ENCODE assay signal across 25 mouse cellular contexts in genomic region chr11:69938401-69938979, GRCm38 (mm10). TPM values are rescaled to one million over a fixed set of nuclear protein-coding genes. Genes with fewer than 3 reads are reported as not detected.
DNase-seq lines count a peak whose midpoint lies in the region; ATAC-seq lines count a peak whose summit lies in the region.
"Had no signal": no experiment of that assay in that cellular context is flagged by ENCODE, and none has a peak within 500 bp of the region (broad histone marks: within the 10 kb centered on the region; RNA-seq: fewer than 3 reads in every experiment).

No protein-coding gene starts in this region.

- H3K4me1 ChIP-seq in forebrain, embryonic 13.5 days = peaks cover 32% of the 10 kb centered on the region
- H3K4me1 ChIP-seq in forebrain, embryonic 14.5 days (ENCODE audit: control insufficient read depth, insufficient read depth, low read length) = peaks cover 5% of the 10 kb centered on the region; the same call in 1 of the 2 replicates
- peaks cover 54% of the 10 kb centered on the region for H3K4me1 ChIP-seq in kidney, embryonic 15.5 days

- peaks cover 7% of the 10 kb centered on the region; the same call in 1 of the 2 replicates for H3K36me3 ChIP-seq in forebrain, embryonic 13.5 days (ENCODE audit: poor library complexity, severe bottlenecking)
- H3K36me3 ChIP-seq in forebrain, embryonic 14.5 days (ENCODE audit: control insufficient read depth, insufficient read depth, low read length) = peaks cover 3% of the 10 kb centered on the region; the same call in 1 of the 2 replicates
- H3K36me3 ChIP-seq in kidney, embryonic 15.5 days = peaks cover 16% of the 10 kb centered on the region
- H3K36me3 ChIP-seq: hindbrain, embryonic 12.5 days; stomach, embryonic 15.5 days had no signal

- no peak overlapping the region for H3K27ac ChIP-seq in forebrain, embryonic 13.5 days
- H3K27ac ChIP-seq in forebrain, embryonic 14.5 days (ENCODE audit: low read depth, low read length) = no peak overlapping the region
- 0 out of 2 replicates have a peak overlapping the region, but pooled peaks have one; percentile 37 for H3K27ac ChIP-seq in kidney, embryonic 15.5 days
- H3K27ac ChIP-seq: hindbrain, embryonic 12.5 days; stomach, embryonic 15.5 days had no signal

- 21% methylated on average over 9 of the region's 9 CpGs for WGBS in forebrain, embryonic 13.5 days
- WGBS in forebrain, embryonic 14.5 days = 22% methylated on average over 9 of the region's 9 CpGs
- WGBS in kidney, embryonic 15.5 days = 32% methylated on average over 9 of the region's 9 CpGs

- DNase-seq in forebrain, embryonic 14.5 days (ENCODE audit: low spot score) = no peak
- DNase-seq in kidney, adult 9 months = no peak
- DNase-seq in kidney, postnatal 25 days = peak; percentile 49 to 64
- DNase-seq in testis, postnatal 14 days (ENCODE audit: low spot score) = no peak
- no peak for DNase-seq in adrenal gland, postnatal 10 days
- no peak for DNase-seq in left cerebral cortex, adult 9 months (ENCODE audit: low spot score in 2 of 2)
- DNase-seq: cerebellum, postnatal 10 days; forebrain, postnatal 0 days; layer of hippocampus, adult 9-11 months; lung, adult 2 months; lung, postnatal 4 days; right cerebral cortex, postnatal 14 days; thymus, postnatal 14 days had no signal

- H3K4me2 ChIP-seq in forebrain, embryonic 13.5 days = no peak overlapping the region
- no peak overlapping the region for H3K4me2 ChIP-seq in forebrain, embryonic 14.5 days (ENCODE audit: low read length)
- no peak overlapping the region for H3K4me2 ChIP-seq in kidney, embryonic 15.5 days
- H3K4me2 ChIP-seq: hindbrain, embryonic 12.5 days; midbrain, embryonic 11.5 days; stomach, embryonic 15.5 days had no signal

- H3K4me3 ChIP-seq in forebrain, embryonic 13.5 days = no peak overlapping the region
- no peak overlapping the region for H3K4me3 ChIP-seq in forebrain, embryonic 14.5 days (ENCODE audit: low read depth, low read length)
- no peak overlapping the region for H3K4me3 ChIP-seq in kidney, embryonic 15.5 days (replicated peaks)
- H3K4me3 ChIP-seq: erythroblast, embryonic 14.5 days; hindbrain, embryonic 12.5 days; stomach, embryonic 15.5 days had no signal

- H3K9me3 ChIP-seq in forebrain, embryonic 13.5 days (replicated peaks) = no peaks in the 10 kb centered on the region
- no peaks in the 10 kb centered on the region for H3K9me3 ChIP-seq in forebrain, embryonic 14.5 days (replicated peaks; ENCODE audit: control insufficient read depth, low read length)
- H3K9me3 ChIP-seq in kidney, embryonic 15.5 days (replicated peaks) = no peaks in the 10 kb centered on the region
- H3K9me3 ChIP-seq: hindbrain, embryonic 12.5 days; stomach, embryonic 15.5 days had no signal

- ATAC-seq in forebrain, embryonic 13.5 days = no peak
- no peak for ATAC-seq in forebrain, embryonic 14.5 days
- ATAC-seq in kidney, embryonic 15.5 days (replicated peaks; ENCODE audit: low FRiP score) = no peak
- ATAC-seq: activated CD4-positive, CD25-positive, alpha-beta regulatory T cell, adult 4 months; forebrain, postnatal 0 days; intestine, embryonic 16.5 days had no signal

- H3K9ac ChIP-seq in forebrain, embryonic 13.5 days = 0 out of 2 replicates have a peak overlapping the region, but pooled peaks have one; percentile 31
- no peak overlapping the region for H3K9ac ChIP-seq in forebrain, embryonic 14.5 days (ENCODE audit: low read length)
- no peak overlapping the region for H3K9ac ChIP-seq in kidney, embryonic 15.5 days
- H3K9ac ChIP-seq: forebrain, postnatal 0 days; stomach, embryonic 15.5 days had no signal

- H3K27me3 ChIP-seq in forebrain, embryonic 13.5 days = peaks cover 44% of the 10 kb centered on the region
- peaks cover 9% of the 10 kb centered on the region; the same call in 1 of the 2 replicates for H3K27me3 ChIP-seq in forebrain, embryonic 14.5 days (replicated peaks; ENCODE audit: control insufficient read depth, insufficient read depth, low read length)
- H3K27me3 ChIP-seq in kidney, embryonic 15.5 days = peaks cover 34% of the 10 kb centered on the region

RNA-seq across cellular contexts. Expression of gene Ybx2, which starts 2.9 kb away (rescaled TPM):
- polyA plus RNA-seq in forebrain, embryonic 13.5 days (2015; fragmentation: Nextera tagmentation; extraction: Ambion mirVana) = 4.5 and 6.0 TPM in 2 replicates
- 3.9 and 4.0 TPM in 2 replicates for polyA plus RNA-seq in forebrain, embryonic 14.5 days (2014; fragmentation: Nextera tagmentation; extraction: Ambion mirVana)
- 6.3 and 7.5 TPM in 2 replicates for polyA plus RNA-seq in kidney, embryonic 15.5 days (2015; fragmentation: Nextera tagmentation; extraction: Ambion mirVana)
- 10 to 100 TPM; 19.6 to 44.5 TPM for total RNA-seq in adrenal gland, postnatal 10 days (2021)
- total RNA-seq: liver, adult 2 months had no signal
- polyA plus RNA-seq: activated CD4-positive, CD25-positive, alpha-beta regulatory T cell, adult 4 months; liver, adult 2 months had no signal

RNA-seq across cellular contexts. Expression of gene Slc2a4, which starts 9.5 kb away (rescaled TPM):
- 9.3 and 12.6 TPM in 2 replicates for polyA plus RNA-seq in forebrain, embryonic 13.5 days (2015; fragmentation: Nextera tagmentation; extraction: Ambion mirVana)
- 5.5 and 6.7 TPM in 2 replicates for polyA plus RNA-seq in forebrain, embryonic 14.5 days (2014; fragmentation: Nextera tagmentation; extraction: Ambion mirVana)
- 17.3 and 22.1 TPM in 2 replicates for polyA plus RNA-seq in kidney, embryonic 15.5 days (2015; fragmentation: Nextera tagmentation; extraction: Ambion mirVana)
- total RNA-seq in adrenal gland, postnatal 10 days (2021) = 10 to 100 TPM; 67.6 to 81.9 TPM
- polyA plus RNA-seq: activated CD4-positive, CD25-positive, alpha-beta regulatory T cell, adult 4 months had no signal

RNA-seq across cellular contexts. Expression of gene Eif5a, which starts 16.7 kb away (rescaled TPM):
- 1,467 and 1,510 TPM in 2 replicates for polyA plus RNA-seq in forebrain, embryonic 13.5 days (2015; fragmentation: Nextera tagmentation; extraction: Ambion mirVana)
- polyA plus RNA-seq in forebrain, embryonic 14.5 days (2014; fragmentation: Nextera tagmentation; extraction: Ambion mirVana) = 1,251 and 1,277 TPM in 2 replicates
- 1,729 and 1,795 TPM in 2 replicates for polyA plus RNA-seq in kidney, embryonic 15.5 days (2015; fragmentation: Nextera tagmentation; extraction: Ambion mirVana)
- 100 to 1,000 TPM; 578 to 644 TPM for total RNA-seq in adrenal gland, postnatal 10 days (2021)

RNA-seq across cellular contexts. Expression of gene Gps2, which starts 24.8 kb away (rescaled TPM):
- 90.1 and 93.2 TPM in 2 replicates for polyA plus RNA-seq in forebrain, embryonic 13.5 days (2015; fragmentation: Nextera tagmentation; extraction: Ambion mirVana)
- polyA plus RNA-seq in forebrain, embryonic 14.5 days (2014; fragmentation: Nextera tagmentation; extraction: Ambion mirVana) = 62.9 and 67.8 TPM in 2 replicates
- 77.8 and 86.2 TPM in 2 replicates for polyA plus RNA-seq in kidney, embryonic 15.5 days (2015; fragmentation: Nextera tagmentation; extraction: Ambion mirVana)
- total RNA-seq in adrenal gland, postnatal 10 days (2021) = 10 to 100 TPM; 42.3 to 43.1 TPM

RNA-seq across cellular contexts. Expression of gene Cldn7, which starts 26.1 kb away (rescaled TPM):
- 0.59 and 1.4 TPM in 2 replicates for polyA plus RNA-seq in forebrain, embryonic 13.5 days (2015; fragmentation: Nextera tagmentation; extraction: Ambion mirVana)
- not detected in 2 replicates for polyA plus RNA-seq in forebrain, embryonic 14.5 days (2014; fragmentation: Nextera tagmentation; extraction: Ambion mirVana)
- 173 and 178 TPM in 2 replicates for polyA plus RNA-seq in kidney, embryonic 15.5 days (2015; fragmentation: Nextera tagmentation; extraction: Ambion mirVana)
- 1 to 10 TPM in 1 of 2 experiments, under 1 TPM in 1; 0.70 to 1.2 TPM for total RNA-seq in adrenal gland, postnatal 10 days (2021)
- total RNA-seq: CH12.LX; forebrain, postnatal 0 days; gastrocnemius, adult 18-20 months; left cerebral cortex, postnatal 10 days had no signal
- polyA plus RNA-seq: activated CD4-positive, CD25-positive, alpha-beta regulatory T cell, adult 4 months; erythroblast, embryonic 14.5 days had no signal

Comparison
In these comparisons a context has a peak if more than half of its experiments do, and no peak if none do; other contexts are left out.
1. DNase-seq: peak in kidney, postnatal 25 days (2 of 2); none in forebrain, embryonic 14.5 days (single experiment), kidney, adult 9 months (single experiment), testis, postnatal 14 days (single experiment), adrenal gland, postnatal 10 days (single experiment) and left cerebral cortex, adult 9 months (0 of 2).